Comparison of ENCODE assay signal across 2 mouse cellular contexts in the genomic region with DNA sequence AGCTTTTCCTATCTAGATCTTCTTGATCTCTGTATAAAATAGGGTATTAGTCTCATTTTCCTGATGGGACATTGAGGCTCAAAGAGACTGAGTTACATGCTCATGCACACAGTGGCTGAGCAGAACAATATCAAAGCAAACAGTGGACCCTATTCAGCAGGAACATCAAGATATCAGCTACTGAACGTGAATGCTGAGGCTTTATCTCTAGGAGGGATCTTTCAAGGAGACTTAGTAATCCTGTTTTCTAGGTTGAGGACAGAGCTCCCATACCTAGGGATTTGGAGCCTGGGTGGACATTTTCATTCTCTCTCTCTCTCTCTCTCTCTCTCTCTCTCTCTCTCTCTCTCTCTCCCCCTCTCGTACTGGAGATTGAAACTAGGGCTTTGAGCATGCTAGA.
TF ChIP-seq lines count a peak whose summit lies in the region.

No protein-coding gene starts in this region.

TF ChIP-seq in CH12.LX, 34 proteins besides CTCF, POLR2A, EP300 and RAD21 (continued from another document):
- no peak for TF ChIP-seq MYC (IDR thresholded peaks at IDR 0.05; ENCODE audit: low read depth, low read length)
- TF ChIP-seq MAFK (IDR thresholded peaks at IDR 0.05; ENCODE audit: insufficient replicate concordance, low read length) = no peak
- TF ChIP-seq IRF4 (IDR thresholded peaks at IDR 0.05; ENCODE audit: low read depth, low read length) = no peak
- TF ChIP-seq HCFC1 (IDR thresholded peaks at IDR 0.05; ENCODE audit: low read depth, low read length) = no peak
- no peak for TF ChIP-seq POLR2AphosphoS2 (IDR thresholded peaks at IDR 0.05; ENCODE audit: low read depth, low read length)
- no peak for TF ChIP-seq ZKSCAN1 (IDR thresholded peaks at IDR 0.05; ENCODE audit: borderline replicate concordance, low read depth, low read length)
- TF ChIP-seq ZMIZ1 (IDR thresholded peaks at IDR 0.05; ENCODE audit: low read depth, low read length) = no peak
- TF ChIP-seq USF1 (IDR thresholded peaks at IDR 0.05; ENCODE audit: low read depth, low read length) = no peak
- TF ChIP-seq NRF1 (IDR thresholded peaks at IDR 0.05; ENCODE audit: low read depth, low read length) = no peak
- no peak for TF ChIP-seq KAT2A (IDR thresholded peaks at IDR 0.05; ENCODE audit: insufficient replicate concordance, low read length)

TF ChIP-seq in MEL, 35 proteins besides CTCF, POLR2A, EP300 and RAD21 (continued from another document):
- no peak for TF ChIP-seq NELFE (IDR thresholded peaks at IDR 0.05; ENCODE audit: low read depth, low read length)
TF ChIP-seq in MEL: peak in this region for 2.
